Mouse (Mus musculus): ENCODE measurements around the gene Fam57b. TPM values are rescaled to one million over a fixed set of nuclear protein-coding genes. Genes with fewer than 3 reads are reported as not detected.
A peak's percentile ranks its signal among the peaks of the same experiment; 100 is the strongest.

Gene Fam57b
- polyA plus RNA-seq, 1 experiment from 2014 or later, result 0.40 TPM

DNA sequence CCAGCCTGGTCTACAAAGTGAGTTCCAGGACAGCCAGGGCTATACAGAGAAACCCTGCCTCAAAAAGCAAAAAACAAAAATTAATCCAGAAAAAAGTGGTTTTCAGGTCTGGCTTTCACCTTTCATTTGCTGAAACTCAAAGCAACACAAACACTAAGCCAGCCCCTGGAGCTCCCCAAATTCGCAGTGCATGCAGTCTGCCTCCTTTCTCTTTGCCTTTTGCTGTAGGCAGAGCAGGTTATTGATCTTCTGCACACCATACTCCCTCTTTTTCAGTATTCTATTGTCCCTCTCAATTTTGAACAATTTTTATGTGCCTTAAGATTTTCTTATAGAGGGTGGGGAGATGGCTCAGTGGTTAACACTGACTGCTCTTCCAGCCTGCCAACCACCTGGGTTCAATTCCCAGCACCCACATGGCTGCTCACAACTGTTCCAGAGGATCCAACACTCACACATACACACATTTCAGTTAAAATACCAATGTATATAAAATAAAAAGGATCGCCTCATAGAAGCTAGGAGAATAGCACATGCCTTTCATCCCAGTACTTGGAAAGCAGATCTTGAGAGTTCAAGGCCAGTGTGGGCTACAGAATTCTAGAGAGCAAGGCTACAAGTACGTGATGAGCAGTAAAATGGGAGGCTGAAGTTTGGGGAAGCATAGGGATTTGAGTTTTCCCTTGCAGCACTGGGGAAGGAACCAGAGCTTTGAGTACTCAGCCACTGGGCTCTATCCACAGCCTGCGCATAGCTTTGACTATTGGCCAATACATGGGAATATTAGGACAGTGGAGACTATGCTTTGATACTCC lies 3.8 kb upstream of the Fam57b start:
- peak overlapping the region; percentile 80; the same call in 1 of the 2 replicates for H3K4me2 ChIP-seq

GRCm38 (mm10) chr7:126794271-126794605 lies 3.2 kb upstream of the Fam57b start:
- WGBS (ENCODE audit: insufficient replicate concordance), result 55% methylated on average over 4 of the region's 4 CpGs
- Histone ChIP-seq H3K4me2 (no peak overlapping the region), H3K4me1 (ENCODE audit: control insufficient read depth, insufficient read depth, low read length) (peaks cover 18% of the 10 kb centered on the region), H3K27ac (ENCODE audit: low read depth, low read length) (no peak overlapping the region), H3K9me3 (replicated peaks; ENCODE audit: control insufficient read depth, low read length) (no peaks in the 10 kb centered on the region), H3K36me3 (ENCODE audit: control insufficient read depth, insufficient read depth, low read length) (peaks cover 28% of the 10 kb centered on the region), H3K27me3 (ENCODE audit: control insufficient read depth, insufficient read depth, low read length) (no peaks in the 10 kb centered on the region), H3K4me3 (ENCODE audit: low read depth, low read length) (no peak overlapping the region), H3K9ac (ENCODE audit: low read depth, low read length) (no peak overlapping the region)
- no peak for ATAC-seq (replicated peaks; ENCODE audit: insufficient number of reproducible peaks, low FRiP score, low TSS enrichment)

More for the DNA sequence above, 3.8 kb upstream of the Fam57b start:
- Histone ChIP-seq H3K4me1 (ENCODE audit: control insufficient read depth, insufficient read depth, low read length) (peaks cover 18% of the 10 kb centered on the region), H3K27ac (ENCODE audit: low read depth, low read length) (no peak overlapping the region), H3K9ac (ENCODE audit: low read depth, low read length) (no peak overlapping the region; the same call in 1 of the 2 replicates), H3K9me3 (replicated peaks; ENCODE audit: control insufficient read depth, low read length) (no peaks in the 10 kb centered on the region), H3K27me3 (ENCODE audit: control insufficient read depth, insufficient read depth, low read length) (no peaks in the 10 kb centered on the region), H3K4me3 (ENCODE audit: low read depth, low read length) (no peak overlapping the region), H3K36me3 (ENCODE audit: control insufficient read depth, insufficient read depth, low read length) (peaks cover 32% of the 10 kb centered on the region)
- no peak for ATAC-seq (replicated peaks; ENCODE audit: insufficient number of reproducible peaks, low FRiP score, low TSS enrichment)
- WGBS (ENCODE audit: insufficient replicate concordance), result 71% methylated on average over 4 of the region's 4 CpGs

- H3K9ac ChIP-seq (ENCODE audit: low read depth, low read length), result no peak overlapping the region
- H3K4me3 ChIP-seq (ENCODE audit: low read depth, low read length), result peak overlapping the region; percentile 5; the same call in 1 of the 2 replicates
- no peaks in the 10 kb centered on the region for H3K9me3 ChIP-seq (replicated peaks; ENCODE audit: control insufficient read depth, low read length)
- H3K4me1 ChIP-seq (ENCODE audit: control insufficient read depth, insufficient read depth, low read length), result peaks cover 27% of the 10 kb centered on the region
- 79% methylated on average over 16 of the region's 16 CpGs for WGBS (ENCODE audit: insufficient replicate concordance)
- peaks cover 22% of the 10 kb centered on the region for H3K36me3 ChIP-seq (ENCODE audit: control insufficient read depth, insufficient read depth, low read length)
- H3K4me2 ChIP-seq, result peak overlapping the region; percentile 77
- H3K27ac ChIP-seq (ENCODE audit: low read depth, low read length), result peak overlapping the region; percentile 22; the same call in 1 of the 2 replicates
- ATAC-seq (replicated peaks; ENCODE audit: insufficient number of reproducible peaks, low FRiP score, low TSS enrichment), result no peak
- no peaks in the 10 kb centered on the region for H3K27me3 ChIP-seq (ENCODE audit: control insufficient read depth, insufficient read depth, low read length)
Observed at GRCm38 (mm10) chr7:126795387-126796317, 1.8 kb upstream of the Fam57b start.

- WGBS (ENCODE audit: insufficient replicate concordance), result 76% methylated on average over 8 of the region's 8 CpGs
- peaks cover 25% of the 10 kb centered on the region for H3K4me1 ChIP-seq (ENCODE audit: control insufficient read depth, insufficient read depth, low read length)
- ATAC-seq (replicated peaks; ENCODE audit: insufficient number of reproducible peaks, low FRiP score, low TSS enrichment), result no peak
Observed at GRCm38 (mm10) chr7:126796350-126796932, 1.0 kb upstream of the Fam57b start.

DNA sequence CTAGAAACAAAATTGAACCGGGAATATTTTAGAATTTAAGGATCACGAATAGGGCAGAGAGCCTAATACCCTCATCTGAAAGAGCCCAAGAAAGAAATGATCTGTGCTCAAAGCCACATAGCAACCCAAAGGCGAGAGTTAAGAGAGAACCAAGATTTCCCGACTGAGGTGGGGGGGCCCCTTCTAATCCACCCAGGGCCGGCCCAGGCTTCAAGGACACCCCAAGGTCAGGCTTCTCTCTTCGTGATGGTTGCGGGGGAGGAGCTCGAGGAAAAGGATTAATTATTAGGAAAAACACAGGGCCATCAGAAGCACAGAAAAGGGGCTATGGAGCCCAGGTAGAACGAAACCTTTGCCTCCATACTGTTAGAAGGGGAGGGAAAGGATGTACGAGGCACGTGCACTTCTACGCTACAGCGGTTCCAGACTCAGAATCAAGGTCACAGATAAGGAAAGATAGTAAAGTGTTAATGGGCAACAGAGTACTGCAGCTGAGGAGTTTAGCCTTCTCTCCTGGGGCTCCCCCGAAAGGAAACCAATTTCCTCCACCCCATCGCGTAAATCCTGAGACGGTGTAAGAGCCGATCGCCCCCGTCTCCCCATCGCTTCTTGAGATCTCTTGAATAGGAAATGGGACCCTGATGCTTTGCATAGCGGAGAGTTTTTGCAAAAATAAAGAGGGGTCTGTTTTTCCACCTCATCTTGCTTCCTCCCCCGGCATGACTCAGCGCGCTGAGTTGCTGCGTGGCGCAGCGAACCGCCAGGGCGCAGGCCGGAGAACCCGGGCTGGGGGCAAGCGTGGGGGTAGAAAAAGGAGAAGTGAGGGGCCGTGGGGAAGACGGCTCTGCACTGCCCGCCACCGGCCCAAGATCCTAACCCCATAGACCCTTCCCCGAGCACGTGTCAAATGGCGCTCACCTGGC lies 920 bp downstream of the Fam57b start:
- peak overlapping the region; percentile 92 for H3K9ac ChIP-seq (ENCODE audit: low read depth, low read length)
- peaks cover 22% of the 10 kb centered on the region for H3K36me3 ChIP-seq (ENCODE audit: control insufficient read depth, insufficient read depth, low read length)
- WGBS (ENCODE audit: insufficient replicate concordance), result under 1% methylated on average over 40 of the region's 40 CpGs
- H3K27ac ChIP-seq (ENCODE audit: low read depth, low read length), result peak overlapping the region; percentile 98
- H3K4me3 ChIP-seq (ENCODE audit: low read depth, low read length), result peak overlapping the region; percentile 90
- peak overlapping the region; percentile 77 for H3K4me2 ChIP-seq
- peaks cover 25% of the 10 kb centered on the region for H3K4me1 ChIP-seq (ENCODE audit: control insufficient read depth, insufficient read depth, low read length)
- H3K27me3 ChIP-seq (ENCODE audit: control insufficient read depth, insufficient read depth, low read length), result no peaks in the 10 kb centered on the region
- no peaks in the 10 kb centered on the region for H3K9me3 ChIP-seq (replicated peaks; ENCODE audit: control insufficient read depth, low read length)
- ATAC-seq (replicated peaks; ENCODE audit: insufficient number of reproducible peaks, low FRiP score, low TSS enrichment), result no peak

More at GRCm38 (mm10) chr7:126796350-126796932, 1.0 kb upstream of the Fam57b start:
- peak overlapping the region; percentile 77 for H3K4me2 ChIP-seq
- peak overlapping the region; percentile 92; the same call in 1 of the 2 replicates for H3K9ac ChIP-seq (ENCODE audit: low read depth, low read length)
- H3K9me3 ChIP-seq (replicated peaks; ENCODE audit: control insufficient read depth, low read length), result no peaks in the 10 kb centered on the region
- H3K36me3 ChIP-seq (ENCODE audit: control insufficient read depth, insufficient read depth, low read length), result peaks cover 22% of the 10 kb centered on the region
- H3K4me3 ChIP-seq (ENCODE audit: low read depth, low read length), result peak overlapping the region; percentile 90
- H3K27me3 ChIP-seq (ENCODE audit: control insufficient read depth, insufficient read depth, low read length), result no peaks in the 10 kb centered on the region
- H3K27ac ChIP-seq (ENCODE audit: low read depth, low read length), result peak overlapping the region; percentile 22; the same call in 1 of the 2 replicates

DNA sequence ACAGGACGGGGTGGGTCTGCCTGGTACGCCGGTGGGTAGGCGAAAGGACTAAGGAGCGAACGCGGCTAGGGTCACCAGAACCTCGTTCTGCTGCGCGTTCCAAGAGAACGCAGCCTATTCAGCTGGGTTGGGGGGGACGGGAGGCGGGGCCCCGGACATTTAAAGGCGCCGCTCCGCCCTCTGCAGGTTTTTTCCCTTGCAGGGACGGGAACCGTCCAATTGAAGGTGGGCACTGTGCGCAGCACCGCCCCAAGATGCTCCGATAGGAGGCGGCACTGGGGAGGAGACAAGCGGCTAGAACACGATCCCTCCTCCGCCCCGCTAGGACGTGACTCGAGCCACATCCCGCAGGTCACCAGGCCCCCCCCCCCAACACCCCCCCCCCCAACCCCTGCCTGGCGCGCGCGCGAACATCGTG lies 1.6 kb downstream of the Fam57b start:
- peak overlapping the region; percentile 99 for H3K27ac ChIP-seq (ENCODE audit: low read depth, low read length)
- H3K36me3 ChIP-seq (ENCODE audit: control insufficient read depth, insufficient read depth, low read length), result peaks cover 22% of the 10 kb centered on the region
- H3K4me1 ChIP-seq (ENCODE audit: control insufficient read depth, insufficient read depth, low read length), result peaks cover 25% of the 10 kb centered on the region
- H3K9ac ChIP-seq (ENCODE audit: low read depth, low read length), result peak overlapping the region; percentile 92
- peak overlapping the region; percentile 90 for H3K4me3 ChIP-seq (ENCODE audit: low read depth, low read length)
- ATAC-seq (replicated peaks; ENCODE audit: insufficient number of reproducible peaks, low FRiP score, low TSS enrichment), result peak; percentile 92
- no peaks in the 10 kb centered on the region for H3K27me3 ChIP-seq (ENCODE audit: control insufficient read depth, insufficient read depth, low read length)
- H3K9me3 ChIP-seq (replicated peaks; ENCODE audit: control insufficient read depth, low read length), result no peaks in the 10 kb centered on the region
- under 1% methylated on average over 33 of the region's 36 CpGs for WGBS (ENCODE audit: insufficient replicate concordance)
- peak overlapping the region; percentile 77 for H3K4me2 ChIP-seq

- no peaks in the 10 kb centered on the region for H3K9me3 ChIP-seq (replicated peaks; ENCODE audit: control insufficient read depth, low read length)
- peak overlapping the region; percentile 90 for H3K4me3 ChIP-seq (ENCODE audit: low read depth, low read length)
- under 1% methylated on average over 38 of the region's 38 CpGs for WGBS (ENCODE audit: insufficient replicate concordance)
- no peaks in the 10 kb centered on the region for H3K27me3 ChIP-seq (ENCODE audit: control insufficient read depth, insufficient read depth, low read length)
- H3K9ac ChIP-seq (ENCODE audit: low read depth, low read length), result peak overlapping the region; percentile 83
- ATAC-seq (replicated peaks; ENCODE audit: insufficient number of reproducible peaks, low FRiP score, low TSS enrichment), result peak; percentile 82; the same call in 1 of the 2 replicates
- peaks cover 22% of the 10 kb centered on the region for H3K36me3 ChIP-seq (ENCODE audit: control insufficient read depth, insufficient read depth, low read length)
- H3K4me2 ChIP-seq, result peak overlapping the region; percentile 77
- H3K4me1 ChIP-seq (ENCODE audit: control insufficient read depth, insufficient read depth, low read length), result peaks cover 25% of the 10 kb centered on the region
- H3K27ac ChIP-seq (ENCODE audit: low read depth, low read length), result peak overlapping the region; percentile 99
Observed at GRCm38 (mm10) chr7:126799468-126800268, 2.2 kb downstream of the Fam57b start.
